Mouse (Mus musculus) CH12F3 (cell line): ENCODE measurements around the gene Ltbp1.

Experiments used
- in situ Hi-C: fragments of 300-500 bp; cut with MboI; formaldehyde crosslinking; loops from 2 replicates; pipeline ENCODE4 v1.14.3; 2020; ENCODE audit warnings: low sequenced_read_pairs

Gene Ltbp1

GRCm38 (mm10) chr17:75000066-75000465 is 5.3 kb upstream of the Ltbp1 start:
- in situ Hi-C loops = loop anchor here (10.0 to 25.0 kb wide), 2 partner anchors 175 to 537 kb away; no protein-coding TSS in a partner anchor

- in situ Hi-C loops = loop anchor here (10.0 to 25.0 kb wide), 2 partner anchors 180 to 532 kb away; no protein-coding TSS in a partner anchor
Observed at GRCm38 (mm10) chr17:75004820-75005219, 548 bp upstream of the Ltbp1 start.

- in situ Hi-C loops = loop anchor here (10.0 to 25.0 kb wide), 2 partner anchors 181 to 531 kb away; no protein-coding TSS in a partner anchor
Observed at GRCm38 (mm10) chr17:75005685-75006680, 615 bp downstream of the Ltbp1 start.

- in situ Hi-C loops = loop anchor here (25.0 kb wide), 1 partner anchor 526 kb away; no protein-coding TSS in a partner anchor
Observed at GRCm38 (mm10) chr17:75010955-75011354, 5.6 kb downstream of the Ltbp1 start.

GRCm38 (mm10) chr17:75013211-75013610 is 7.8 kb downstream of the Ltbp1 start:
- in situ Hi-C loops = loop anchor here (25.0 kb wide), 1 partner anchor 524 kb away; no protein-coding TSS in a partner anchor

GRCm38 (mm10) chr17:75013868-75014267 is 8.5 kb downstream of the Ltbp1 start:
- in situ Hi-C loops = loop anchor here (25.0 kb wide), 1 partner anchor 523 kb away; no protein-coding TSS in a partner anchor

GRCm38 (mm10) chr17:75014601-75015356 is 9.4 kb downstream of the Ltbp1 start:
- in situ Hi-C loops = loop anchor here (25.0 kb wide), 1 partner anchor 523 kb away; no protein-coding TSS in a partner anchor

- in situ Hi-C loops = loop anchor here (25.0 kb wide), 1 partner anchor 522 kb away; no protein-coding TSS in a partner anchor
Observed at GRCm38 (mm10) chr17:75015546-75015945, 10.2 kb downstream of the Ltbp1 start.

- in situ Hi-C loops = loop anchor here (25.0 kb wide), 1 partner anchor 520 kb away; no protein-coding TSS in a partner anchor
Observed at GRCm38 (mm10) chr17:75017423-75017822, 12.1 kb downstream of the Ltbp1 start.

- in situ Hi-C loops = loop anchor here (25.0 kb wide), 1 partner anchor 519 kb away; no protein-coding TSS in a partner anchor
Observed at GRCm38 (mm10) chr17:75018142-75018541, 12.8 kb downstream of the Ltbp1 start.

GRCm38 (mm10) chr17:75020026-75020425 is 14.7 kb downstream of the Ltbp1 start:
- in situ Hi-C loops = loop anchor here (25.0 kb wide), 1 partner anchor 517 kb away; no protein-coding TSS in a partner anchor

GRCm38 (mm10) chr17:75020619-75021018 is 15.3 kb downstream of the Ltbp1 start:
- in situ Hi-C loops = loop anchor here (25.0 kb wide), 1 partner anchor 517 kb away; no protein-coding TSS in a partner anchor

- in situ Hi-C loops = no loop called here
Observed at GRCm38 (mm10) chr17:75027358-75028131, 22.2 kb downstream of the Ltbp1 start.

GRCm38 (mm10) chr17:75033356-75033755 is 28.0 kb downstream of the Ltbp1 start:
- in situ Hi-C loops = no loop called here

GRCm38 (mm10) chr17:75033872-75034615 is 28.7 kb downstream of the Ltbp1 start:
- in situ Hi-C loops = no loop called here

- in situ Hi-C loops = no loop called here
Observed at GRCm38 (mm10) chr17:75036881-75037280, 31.5 kb downstream of the Ltbp1 start.

GRCm38 (mm10) chr17:75039017-75039416 is 33.6 kb downstream of the Ltbp1 start:
- in situ Hi-C loops = no loop called here

GRCm38 (mm10) chr17:75049366-75049969 is 44.1 kb downstream of the Ltbp1 start:
- in situ Hi-C loops = no loop called here

- in situ Hi-C loops = no loop called here
Observed at GRCm38 (mm10) chr17:75051440-75051925, 46.1 kb downstream of the Ltbp1 start.
